Mouse (Mus musculus): Measurements from ENCODE around the gene Gpatch2.

GRCm38 (mm10) chr1:187347606-187348005 lies 132.3 kb downstream of the Gpatch2 start:
- no peak for TF ChIP-seq GATA1 (IDR thresholded peaks at IDR 0.05; ENCODE audit: borderline replicate concordance, low read length)
- no peak for TF ChIP-seq FLI1 (IDR thresholded peaks at IDR 0.05; ENCODE audit: low read length)
